Mouse (Mus musculus) telencephalon, adult 2 months (tissue): ENCODE measurements around the gene Sept7.
"Not testable (repeated sequence)": the region's sequence is repeated elsewhere in the genome, so short reads cannot be mapped to it uniquely, and the experiment has no call there.

Experiments used
- DNase-seq: peaks from one replicate; pipeline ENCODE4 v3.0.0-alpha.2; 2011; ENCODE audit warnings: low read depth, low spot score

Gene Sept7

GRCm38 (mm10) chr9:25252283-25252726 lies at the start of gene Sept7:
Gene Sept7, plus strand, starts transcription at chr9:25252439.
- peak; percentile 97 for DNase-seq

DNA sequence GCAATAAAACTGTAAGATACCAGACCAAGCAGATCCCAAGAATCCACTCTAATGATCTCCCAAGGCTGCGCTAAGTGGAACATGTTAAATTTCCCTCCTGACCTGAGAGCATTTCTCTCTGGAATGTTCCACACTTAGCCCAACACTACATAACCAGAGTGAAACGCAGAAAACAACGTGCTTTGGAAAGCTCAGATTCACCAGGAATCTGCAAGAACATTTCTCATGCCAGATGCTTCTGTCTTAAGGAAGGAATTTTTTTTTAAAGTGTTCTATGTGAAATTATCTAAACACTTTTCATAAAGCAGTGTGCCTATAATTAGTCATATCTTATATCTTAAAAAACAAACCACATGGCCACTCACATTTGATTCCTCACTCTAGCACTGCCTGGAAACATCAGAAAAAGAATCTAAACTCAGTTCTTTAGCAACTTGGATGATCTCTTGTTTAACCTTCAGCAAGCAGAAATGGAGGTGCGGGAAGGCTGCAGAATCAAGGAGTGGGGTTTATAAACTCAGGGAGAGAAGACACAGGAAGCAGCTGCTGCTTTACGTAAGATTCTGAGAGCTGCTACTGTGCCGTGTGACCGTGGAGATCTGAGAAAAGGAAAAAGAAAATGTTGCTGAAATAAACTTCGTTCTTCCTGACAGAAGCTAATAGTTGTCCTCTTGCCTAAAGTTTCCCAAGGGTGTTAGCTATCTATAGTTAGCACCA lies 44.0 kb upstream of the Sept7 start:
- DNase-seq, result peak; percentile 90

GRCm38 (mm10) chr9:25212309-25213163 lies 39.7 kb upstream of the Sept7 start:
- no peak for DNase-seq

DNA sequence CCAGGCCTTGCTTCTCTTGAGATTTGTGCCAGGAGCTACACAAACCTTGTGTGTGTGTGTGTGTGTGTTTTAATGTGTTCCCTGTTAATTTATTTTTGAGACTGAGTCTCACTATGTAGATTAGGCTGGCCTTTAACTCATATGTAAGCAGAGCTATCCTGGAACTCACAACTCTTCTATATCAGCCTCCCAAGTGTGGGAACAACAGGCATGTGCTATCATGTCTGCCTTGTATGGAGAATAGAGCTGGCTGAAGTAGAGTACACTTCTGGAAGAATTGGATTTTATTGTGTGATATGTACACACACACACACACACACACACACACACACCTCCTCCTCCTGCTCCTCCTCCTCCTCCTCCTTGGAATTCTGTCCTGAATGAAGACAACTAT lies 39.1 kb upstream of the Sept7 start:
- no peak for DNase-seq

GRCm38 (mm10) chr9:25215411-25215810 lies 36.8 kb upstream of the Sept7 start:
- no peak for DNase-seq

DNA sequence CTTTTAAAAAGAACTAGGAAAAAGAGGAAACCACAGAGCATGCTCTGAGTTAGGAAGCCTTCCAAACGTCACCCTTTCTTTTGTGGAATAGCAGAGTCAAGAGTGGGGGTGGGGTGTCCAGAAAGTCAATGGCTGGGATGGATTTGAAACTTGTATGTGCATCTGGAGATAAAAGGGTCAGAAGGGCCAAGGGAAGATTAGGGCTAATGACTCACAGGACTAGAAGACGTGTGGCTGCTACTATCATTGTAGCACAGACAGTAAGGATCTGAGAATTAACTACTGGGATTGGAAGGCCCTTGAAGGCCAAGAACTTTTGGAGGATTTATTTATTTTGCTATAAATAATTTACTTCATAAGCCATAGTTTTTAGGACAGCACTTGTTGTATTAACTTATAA lies 36.0 kb upstream of the Sept7 start:
- DNase-seq, result no peak

DNA sequence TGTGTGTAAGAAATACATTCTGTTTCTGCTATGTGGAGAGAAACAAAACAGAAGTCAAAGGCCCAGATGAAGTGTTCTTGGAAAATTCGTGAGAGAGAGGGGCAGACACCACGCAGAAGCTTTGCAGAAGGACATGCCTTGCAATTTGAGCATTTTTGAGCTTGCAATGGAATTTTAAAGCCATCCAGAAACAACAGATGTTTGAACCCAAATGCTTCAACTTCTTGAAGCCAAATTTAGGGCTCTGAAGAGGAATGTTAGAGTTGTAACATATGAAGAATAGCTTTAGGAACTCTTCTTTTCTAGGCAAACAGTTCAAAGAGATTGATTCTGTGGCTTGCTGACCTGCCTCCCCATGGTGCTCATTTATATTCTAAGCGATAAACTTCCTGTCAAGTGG lies 33.3 kb upstream of the Sept7 start:
- peak; percentile 81 for DNase-seq

DNA sequence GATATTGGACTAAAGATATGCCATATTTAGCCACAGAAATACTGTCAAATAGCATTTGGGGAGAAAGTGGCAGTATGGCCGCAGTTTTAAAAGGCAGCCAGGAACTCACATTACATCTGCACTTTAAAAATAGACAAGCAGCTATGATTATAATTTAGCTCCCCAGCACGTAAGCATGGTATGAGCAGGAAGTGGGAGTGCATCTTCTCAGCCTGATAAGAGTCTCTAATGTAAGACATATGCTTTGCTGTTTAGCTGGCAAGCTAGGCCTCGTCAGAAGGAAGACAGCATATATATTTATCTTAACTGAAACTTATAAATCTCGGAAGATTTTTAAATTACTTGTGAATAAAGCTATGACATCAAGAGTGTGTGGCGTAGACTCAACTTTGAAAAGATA lies 32.4 kb upstream of the Sept7 start:
- DNase-seq, result peak; percentile 82

DNA sequence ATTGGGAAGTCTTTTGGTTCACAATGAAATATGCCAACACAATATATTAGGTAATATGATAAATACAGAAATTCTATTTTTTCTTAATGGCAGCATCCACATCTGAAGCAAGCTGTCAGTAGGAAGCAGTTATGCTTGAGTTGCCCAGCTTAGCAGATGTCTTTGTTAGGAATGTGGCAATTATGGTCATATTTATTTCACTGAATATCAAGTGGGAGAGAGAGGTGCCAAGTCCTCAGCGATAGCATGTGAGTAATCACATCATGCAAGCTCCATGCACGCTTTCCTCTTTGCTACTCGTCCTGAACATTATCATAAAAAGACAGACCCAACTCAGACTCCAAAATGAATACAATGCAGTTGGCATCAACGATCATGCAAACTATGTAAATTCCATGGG lies 27.3 kb upstream of the Sept7 start:
- DNase-seq, result no peak

DNA sequence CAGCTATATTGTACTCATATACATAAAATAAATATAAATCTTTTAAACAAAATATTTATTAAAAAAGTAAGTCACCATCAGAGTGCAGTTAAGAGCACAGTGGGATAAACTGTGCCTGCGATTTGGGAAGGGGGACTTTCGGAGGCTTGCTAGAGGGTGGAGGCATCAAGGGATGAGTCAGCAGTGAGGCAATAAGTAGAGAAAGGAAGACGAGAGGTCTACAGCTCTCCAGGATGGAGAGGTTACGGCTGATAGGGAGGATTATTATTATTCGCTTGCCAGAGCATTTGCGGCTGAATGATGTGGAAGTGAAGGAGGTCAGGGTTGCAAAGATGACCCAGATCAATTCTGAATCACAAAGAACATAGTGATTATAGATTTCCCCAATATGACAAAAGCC lies 22.5 kb upstream of the Sept7 start:
- DNase-seq, result no peak

GRCm38 (mm10) chr9:25230213-25231039 lies 21.8 kb upstream of the Sept7 start:
- DNase-seq, result peak; percentile 71

GRCm38 (mm10) chr9:25241065-25241464 lies 11.2 kb upstream of the Sept7 start:
- peak; percentile 62 for DNase-seq

DNA sequence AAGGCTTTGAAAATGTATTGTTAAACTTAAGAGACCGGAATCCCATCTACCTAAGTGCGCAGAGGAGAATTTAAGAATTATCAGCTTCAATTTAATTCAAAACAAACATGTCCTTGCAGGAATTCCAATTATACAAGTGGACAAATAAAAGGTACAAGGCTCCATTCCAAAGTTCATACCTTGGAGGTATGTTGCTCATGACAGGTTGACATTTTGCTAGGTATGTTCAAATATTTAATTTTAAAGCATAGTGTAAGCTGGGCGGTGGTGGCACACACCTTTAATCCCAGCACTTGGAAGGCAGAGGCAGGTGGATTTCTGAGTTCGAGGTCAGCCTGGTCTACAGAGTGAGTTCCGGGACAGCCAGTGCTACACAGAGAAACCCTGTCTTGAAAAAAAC lies 10.5 kb upstream of the Sept7 start:
- not testable (repeated sequence) for DNase-seq

- no peak for DNase-seq
Measured at GRCm38 (mm10) chr9:25242266-25242665, 10.0 kb upstream of the Sept7 start.

- no peak for DNase-seq
Measured at GRCm38 (mm10) chr9:25243926-25244657, 8.1 kb upstream of the Sept7 start.

DNA sequence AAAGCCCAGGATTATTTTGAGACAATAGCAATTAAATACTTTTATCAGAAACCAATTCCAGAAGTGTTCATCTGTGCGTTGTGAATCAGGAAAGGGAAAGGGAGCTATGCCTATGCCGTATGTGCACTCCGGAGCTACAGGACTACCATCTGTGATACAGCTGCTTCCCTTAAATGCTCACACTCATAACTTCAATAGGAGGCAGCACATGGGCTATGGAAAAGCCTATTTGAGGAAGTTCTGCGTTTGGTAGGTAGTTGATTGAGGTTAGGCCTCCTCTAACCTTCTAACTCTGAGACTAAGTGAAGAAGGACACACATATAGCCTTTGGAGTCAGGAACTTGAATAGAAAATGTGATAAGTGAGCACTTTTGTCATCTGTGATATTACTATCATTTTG lies 7.1 kb upstream of the Sept7 start:
- no peak for DNase-seq

DNA sequence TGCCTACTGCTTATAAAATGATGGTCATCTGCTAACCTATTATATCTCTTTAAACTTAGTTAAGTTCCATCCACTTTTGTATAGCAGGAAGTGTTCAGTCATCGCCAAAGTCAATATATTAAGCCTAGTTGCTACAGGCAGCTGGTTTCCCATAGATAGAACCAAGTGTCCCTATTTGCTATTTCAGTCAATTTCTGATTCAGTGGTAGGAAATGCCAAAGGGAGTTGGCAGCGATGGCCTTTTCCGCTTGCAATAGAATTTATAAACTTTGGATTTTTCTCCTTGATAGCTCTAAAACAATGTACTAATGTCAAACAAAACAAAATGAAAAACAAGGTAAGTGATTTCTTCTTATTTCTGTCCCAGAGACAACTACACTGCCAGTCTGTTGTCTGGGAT lies 5.7 kb upstream of the Sept7 start:
- no peak for DNase-seq

DNA sequence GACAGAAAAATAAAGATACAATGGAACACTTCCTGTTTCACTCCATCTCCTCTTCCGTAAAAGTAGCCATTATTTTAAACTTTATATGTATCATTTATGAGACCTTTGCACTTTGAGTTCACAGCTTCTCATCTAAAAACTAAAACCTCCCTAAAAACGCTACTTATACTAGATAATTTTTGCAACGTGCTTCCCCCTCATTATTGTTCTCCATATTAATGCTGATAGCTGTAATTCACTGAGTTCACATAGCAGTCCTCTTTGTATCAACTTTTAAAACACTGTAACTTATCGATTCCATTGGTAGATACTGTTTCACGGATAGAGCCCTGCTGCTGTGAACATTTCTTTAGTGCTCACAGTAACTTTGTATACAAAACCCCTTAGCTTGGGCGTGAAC lies 1.1 kb upstream of the Sept7 start:
- no peak for DNase-seq

GRCm38 (mm10) chr9:25251611-25252282 lies 492 bp upstream of the Sept7 start:
- DNase-seq, result peak; percentile 84

DNA sequence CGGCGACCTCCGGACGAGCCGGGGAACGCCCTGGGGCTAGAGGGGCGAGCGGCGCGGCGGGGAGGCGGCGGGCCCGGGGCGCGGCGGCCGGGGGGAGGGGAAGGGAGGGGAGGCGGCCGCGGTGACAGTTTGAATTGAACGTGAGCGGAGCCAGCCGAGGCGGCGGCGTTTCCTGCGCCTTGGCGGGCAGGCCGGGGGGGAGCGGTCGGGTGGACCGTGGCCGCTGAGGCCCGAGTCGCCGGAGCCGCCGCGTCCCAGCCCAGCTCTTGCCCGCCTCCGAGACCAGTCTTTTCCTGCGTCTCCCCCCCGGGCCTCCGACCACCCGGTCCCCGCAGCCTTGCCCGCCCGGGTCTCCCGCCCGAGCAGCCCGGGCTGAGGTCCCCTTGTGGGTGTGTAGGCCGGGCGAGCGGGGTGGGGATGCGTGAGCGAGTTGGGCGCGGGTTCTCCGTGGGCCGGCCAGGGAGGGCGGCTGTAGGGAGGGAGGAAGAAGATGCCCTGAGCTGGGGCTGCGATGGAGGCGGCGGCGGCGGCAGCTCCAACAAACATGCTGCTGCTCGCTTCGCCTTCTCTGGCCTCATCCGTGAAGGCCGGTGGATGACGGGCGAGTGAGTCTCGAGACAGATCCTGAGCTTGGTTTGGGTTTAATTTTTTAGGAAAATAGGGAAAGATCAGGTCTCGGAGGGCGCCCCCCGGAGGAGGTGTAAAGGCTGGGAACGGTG lies 679 bp downstream of the Sept7 start:
- DNase-seq, result no peak
